Mouse (Mus musculus) frontal cortex, postnatal 10 days (tissue): ENCODE data around the gene Foxred2.

ENCODE experiments used
- DNase-seq, 2 experiments: peaks; one replicate each; pipeline ENCODE4 v3.0.0; 2022; ENCODE audit warnings: low spot score in 2 of 2, mixed read lengths in 1 of 2

Gene Foxred2

GRCm38 (mm10) chr15:77916851-77917544 is 39.5 kb downstream of the Foxred2 start:
- peak; percentile 84 to 86 for DNase-seq

DNA sequence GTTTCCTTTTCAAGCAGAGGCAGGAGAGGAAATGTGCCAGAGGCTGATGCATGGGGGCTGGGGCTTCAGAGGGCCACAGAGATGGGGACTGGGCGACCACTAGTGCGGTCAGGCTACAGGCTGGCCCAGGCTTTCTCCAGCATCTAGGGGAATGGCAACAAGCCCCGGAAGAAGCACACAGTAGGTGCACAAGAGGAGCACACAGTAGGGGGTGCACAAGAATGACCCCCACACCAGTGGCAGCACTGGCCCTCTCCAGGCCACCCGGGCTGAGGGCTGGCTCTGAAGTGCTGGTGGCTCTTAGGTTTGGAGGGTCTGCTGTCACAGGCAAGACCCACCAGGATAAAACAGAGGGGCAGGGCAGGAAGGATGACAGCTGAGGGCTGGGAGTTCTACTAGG is 41.2 kb downstream of the Foxred2 start:
- no peak for DNase-seq

DNA sequence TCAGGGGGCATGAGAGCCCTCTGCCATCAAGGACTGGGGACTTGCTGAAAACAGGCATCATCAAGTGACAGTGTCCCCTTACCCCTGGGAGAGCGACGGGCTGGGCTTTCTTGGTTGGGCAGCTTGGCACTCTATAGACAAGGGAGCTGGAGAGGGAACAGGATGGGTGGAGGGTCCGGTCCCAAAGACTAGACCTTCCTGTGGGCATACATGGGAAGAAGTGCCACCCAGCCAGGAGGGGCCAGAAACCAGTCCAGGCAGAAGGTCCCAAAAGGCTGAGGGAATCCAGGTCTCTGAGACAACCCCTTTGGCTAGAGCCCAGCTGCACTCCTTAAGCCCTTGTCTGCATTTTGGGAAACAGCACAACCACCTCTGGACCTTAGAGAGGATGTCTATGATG is 42.0 kb downstream of the Foxred2 start:
- DNase-seq: no peak

DNA sequence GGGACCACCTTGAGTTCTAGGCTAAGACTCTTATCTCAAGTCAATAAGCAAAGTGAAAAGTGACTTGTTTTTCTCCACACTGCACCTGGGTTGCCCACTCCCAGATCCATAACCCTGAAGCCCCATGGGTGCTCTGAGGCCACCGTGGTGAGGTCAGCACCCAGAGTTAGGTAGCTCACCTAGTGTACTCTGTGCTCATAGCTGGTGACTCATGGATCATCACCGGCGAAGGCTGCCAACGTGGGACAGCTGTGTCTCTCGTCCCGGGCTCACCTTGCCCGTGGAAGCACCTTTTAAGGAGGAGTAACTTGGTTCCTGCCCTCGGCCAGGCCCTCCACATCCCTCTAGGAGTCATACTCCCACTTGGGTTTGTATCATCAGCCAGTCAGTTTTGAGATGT is 43.5 kb downstream of the Foxred2 start:
- no peak for DNase-seq

DNA sequence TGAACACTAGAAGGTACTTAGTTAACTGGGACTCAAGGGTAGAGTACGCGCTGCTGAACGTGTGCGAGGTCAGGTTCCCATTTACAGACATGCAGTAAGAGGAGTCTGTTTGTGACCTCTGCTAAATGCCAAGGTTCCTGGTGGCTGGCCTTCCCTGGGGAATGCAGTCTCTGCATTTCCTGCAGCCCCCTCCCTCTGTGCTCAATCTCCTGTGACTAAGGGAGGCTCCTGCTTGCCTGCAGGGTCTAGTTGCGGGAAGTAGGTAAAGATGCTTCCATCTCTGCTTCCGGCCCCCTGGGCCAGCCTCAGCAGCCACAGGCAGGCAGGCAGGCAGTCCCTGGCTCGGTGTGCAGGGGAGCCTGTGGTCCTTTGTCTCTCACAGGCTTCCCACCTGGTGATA is 43.9 kb downstream of the Foxred2 start:
- no peak for DNase-seq

DNA sequence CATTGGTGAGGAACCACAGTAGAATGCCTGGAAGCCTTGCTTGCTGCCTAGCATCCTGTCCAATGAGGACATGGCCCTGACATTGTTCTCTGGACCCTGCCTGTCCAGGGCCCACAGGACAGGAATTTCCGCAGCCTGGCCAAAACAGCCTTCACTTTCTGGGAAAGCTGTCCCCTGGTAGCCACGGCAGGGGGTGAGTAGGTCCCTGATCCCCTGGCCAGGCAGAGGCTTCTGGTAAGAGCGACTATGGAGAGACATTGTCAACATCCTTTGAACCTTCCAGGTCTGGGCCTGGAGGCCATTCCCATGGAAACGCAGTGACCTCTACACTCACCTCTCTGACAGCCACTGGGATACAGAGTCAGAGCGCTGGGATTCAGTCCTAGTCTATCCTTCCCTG is 44.5 kb downstream of the Foxred2 start:
- DNase-seq: no peak

DNA sequence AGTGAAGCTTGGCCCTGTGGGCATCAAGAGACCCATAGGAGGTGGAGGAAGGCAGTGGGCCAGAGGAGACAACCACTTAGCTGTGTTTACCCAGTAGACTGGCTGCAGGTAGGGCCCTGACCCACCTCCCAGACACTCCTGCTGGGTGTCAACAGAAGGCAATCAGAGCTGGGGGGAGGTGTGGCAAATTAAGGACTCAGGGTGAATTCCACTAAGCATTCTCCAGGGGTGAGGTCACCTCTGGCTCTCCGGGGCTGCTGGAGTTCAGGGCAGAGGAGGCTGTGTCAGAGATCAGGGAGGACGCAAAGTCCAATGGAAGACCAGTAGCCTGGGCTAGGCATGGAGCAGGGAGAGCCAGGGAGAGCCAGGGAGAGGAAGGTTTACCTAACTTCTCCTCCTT is 45.5 kb downstream of the Foxred2 start:
- no peak for DNase-seq

- DNase-seq: no peak
Measured at GRCm38 (mm10) chr15:77907646-77908518, 48.6 kb downstream of the Foxred2 start.

DNA sequence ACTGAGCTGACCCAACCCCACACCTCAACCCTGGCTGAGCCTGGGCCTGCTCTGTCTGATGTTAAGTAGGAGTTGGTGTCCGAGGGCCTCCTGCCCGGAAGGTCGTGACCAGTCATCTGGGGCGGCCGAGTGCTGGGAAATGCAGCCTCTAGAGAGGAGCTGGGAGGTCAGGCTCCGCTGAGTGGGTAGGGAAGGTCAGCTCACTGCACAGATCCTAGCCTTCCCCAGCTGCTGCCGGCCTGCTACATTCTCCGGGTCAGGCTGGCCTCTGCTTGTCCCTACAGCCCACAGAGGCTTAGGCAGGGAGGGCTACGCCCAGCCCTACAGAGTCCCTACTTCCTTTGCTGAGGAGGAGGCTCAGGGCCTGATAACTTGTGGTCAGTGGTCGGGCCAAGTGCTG is 50.0 kb downstream of the Foxred2 start:
- DNase-seq: no peak

DNA sequence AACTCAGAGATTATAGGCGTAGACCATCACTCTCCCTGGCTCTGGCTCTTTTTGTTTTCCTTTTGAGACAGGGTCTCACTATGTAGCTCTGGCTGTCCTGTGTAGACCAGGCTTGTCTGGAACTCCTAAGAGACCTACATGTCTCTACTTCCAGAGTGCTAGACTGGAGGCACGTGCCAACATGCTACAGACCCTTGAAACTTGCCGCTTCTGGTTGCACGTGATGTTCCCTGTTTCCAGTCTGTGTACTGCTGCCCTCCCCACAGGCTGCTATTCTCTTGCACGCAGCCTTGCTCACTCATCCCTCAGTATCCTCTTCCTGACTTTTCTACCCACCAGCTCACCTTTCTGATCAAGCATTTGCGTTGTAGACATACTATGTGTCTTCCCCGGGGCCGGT is 50.4 kb downstream of the Foxred2 start:
- DNase-seq: no peak

DNA sequence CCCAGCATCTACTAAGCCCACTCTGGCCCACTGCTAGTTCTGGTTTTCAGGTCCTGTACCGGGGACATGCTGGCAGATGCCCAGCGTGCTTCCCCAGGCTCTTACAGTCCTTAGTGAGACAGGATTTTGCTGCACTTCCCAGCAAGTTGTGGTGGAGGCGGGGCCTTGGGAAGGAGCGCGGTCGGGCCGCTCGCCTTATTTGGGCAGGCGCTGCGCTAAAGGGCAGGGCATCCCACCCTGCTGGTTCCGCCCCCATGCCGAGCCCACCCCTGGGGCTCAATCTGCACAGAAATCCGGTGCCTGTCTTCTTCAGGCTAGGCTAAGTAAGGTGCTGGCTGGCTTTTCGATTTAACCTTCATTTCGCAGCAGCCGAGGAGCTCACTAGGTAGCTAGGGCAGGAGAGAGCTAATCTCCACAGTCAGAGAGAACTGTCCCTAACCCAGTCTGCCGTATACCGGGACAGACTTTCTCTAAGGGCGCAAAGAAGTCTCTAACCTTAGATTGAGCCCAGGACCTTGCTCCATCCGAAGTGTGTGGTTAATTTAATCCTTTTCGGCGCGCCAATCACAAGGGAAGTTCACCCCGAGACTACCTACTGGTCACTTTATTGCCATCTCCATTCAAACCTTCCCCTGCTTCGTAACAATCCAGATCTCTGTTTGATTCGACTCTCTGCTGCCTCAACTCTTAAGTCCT is 51.1 kb downstream of the Foxred2 start:
- peak in 1 of 2 experiments; percentile 34 for DNase-seq

DNA sequence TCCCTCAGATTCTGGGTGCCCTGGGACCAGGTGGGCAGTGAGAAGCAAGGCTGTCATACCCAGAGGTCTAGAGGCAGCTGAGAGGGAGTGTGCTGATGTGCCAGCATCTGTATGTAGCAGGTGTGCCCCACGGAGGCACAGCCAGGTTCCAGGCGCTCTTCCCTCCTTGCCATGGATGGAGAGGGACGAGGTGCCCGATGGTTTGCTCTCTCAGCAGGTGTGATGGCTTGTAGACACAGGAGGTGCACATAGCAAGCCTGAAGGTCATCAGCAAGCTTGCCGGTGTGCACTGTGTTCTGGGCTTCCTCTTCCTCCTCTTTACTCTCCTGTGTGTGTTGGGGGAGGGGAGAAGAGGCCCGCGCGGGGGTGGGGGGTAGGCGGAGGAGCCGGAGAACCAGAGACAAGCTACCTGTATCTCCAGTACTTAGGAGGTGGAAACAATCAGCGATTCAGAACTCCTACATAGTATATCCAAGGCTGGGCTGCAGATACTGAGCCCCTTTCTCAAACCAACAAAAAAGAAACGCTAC is 52.1 kb downstream of the Foxred2 start:
- DNase-seq: no peak

GRCm38 (mm10) chr15:77903176-77903575 is 53.3 kb downstream of the Foxred2 start:
- no peak for DNase-seq

DNA sequence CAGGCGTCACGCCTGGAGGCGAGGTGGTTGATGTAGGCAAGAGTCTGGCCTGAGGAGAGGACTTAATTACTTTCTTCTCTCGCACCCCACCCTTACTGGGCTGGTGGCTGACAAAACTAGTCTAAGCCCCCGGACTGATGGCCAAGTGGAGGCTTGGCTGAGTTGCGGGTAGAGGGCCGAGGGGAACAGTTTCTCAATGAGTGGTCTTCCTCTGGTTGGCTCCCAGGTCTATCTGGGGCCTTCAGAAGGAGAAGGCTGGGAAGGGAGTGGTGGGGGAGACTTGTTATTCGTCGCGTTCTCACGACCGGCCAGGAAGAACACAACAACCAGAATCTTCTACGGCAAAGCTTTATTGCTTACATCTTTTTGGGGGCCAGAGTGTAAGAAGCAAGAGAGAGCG is 61.6 kb downstream of the Foxred2 start:
- no peak for DNase-seq

- DNase-seq: no peak
Measured at GRCm38 (mm10) chr15:77893292-77893691, 63.2 kb downstream of the Foxred2 start.

GRCm38 (mm10) chr15:77892420-77892819 is 64.1 kb downstream of the Foxred2 start:
- DNase-seq: no peak

DNA sequence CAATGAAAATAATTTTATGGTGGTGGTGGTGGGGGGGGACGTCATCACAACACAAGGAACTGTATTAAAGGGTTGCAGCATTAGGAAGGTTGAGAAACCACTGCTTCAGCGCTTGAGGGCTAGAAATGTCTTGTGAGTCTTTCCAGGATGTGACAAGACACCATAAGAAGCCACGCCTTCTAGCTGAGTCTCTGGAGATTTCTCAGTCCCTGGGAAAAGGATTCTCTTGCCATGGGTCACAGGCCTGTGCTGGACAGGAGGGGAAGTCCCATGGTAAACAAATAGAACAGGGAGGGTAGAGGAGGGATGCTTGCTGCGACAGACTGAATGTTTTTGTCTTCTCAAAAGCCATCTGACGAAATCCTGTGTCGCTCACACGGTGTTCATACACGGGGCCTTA is 64.8 kb downstream of the Foxred2 start:
- DNase-seq: no peak
